Mouse (Mus musculus) embryonic facial prominence, embryonic 12.5 days (tissue): ENCODE measurements at regions not wholly inside any gene's neighbourhood (a gene's known extent, or its start where the extent isn't known, plus 50 kb on each side); places are given as distances from the start of the nearest gene placed in this dataset.

ENCODE experiments used
- ATAC-seq: fragments of 200-750 bp; cut with Nextera tagmentation; 2 replicates; pipeline ENCODE4 v1.8.0; 2017; ENCODE audit not compliant: insufficient number of reproducible peaks, insufficient read depth, low FRiP score, low TSS enrichment
- H3K27ac ChIP-seq: fragments of 300-500 bp; sonication (generic); 2 replicates; pipeline ENCODE4 v1.5.1; 2016; ENCODE audit warnings: mild to moderate bottlenecking
- H3K27me3 ChIP-seq: fragments of 300-500 bp; sonication (generic); 2 replicates; pipeline ENCODE4 v1.6.1; 2016; ENCODE audit warnings: mild to moderate bottlenecking, moderate library complexity
- H3K36me3 ChIP-seq: fragments of 300-500 bp; sonication (generic); 2 replicates; pipeline ENCODE4 v1.6.1; 2016; ENCODE audit warnings: mild to moderate bottlenecking
- H3K4me1 ChIP-seq: fragments of 300-500 bp; sonication (generic); 2 replicates; pipeline ENCODE4 v1.6.1; 2016
- H3K4me2 ChIP-seq: fragments of 300-500 bp; sonication (generic); replicated peaks from 2 replicates; pipeline ENCODE4 v1.6.1; 2016; ENCODE audit warnings: mild to moderate bottlenecking, moderate library complexity
- H3K4me3 ChIP-seq: fragments of 300-500 bp; sonication (generic); 2 replicates; pipeline ENCODE4 v1.5.1; 2016; ENCODE audit warnings: mild to moderate bottlenecking
- H3K9ac ChIP-seq: fragments of 300-500 bp; sonication (generic); 2 replicates; pipeline ENCODE4 v1.6.1; 2016; ENCODE audit warnings: mild to moderate bottlenecking, moderate library complexity
- H3K9me3 ChIP-seq: fragments of 300-500 bp; sonication (generic); 2 replicates; pipeline ENCODE4 v1.6.1; 2016; ENCODE audit warnings: mild to moderate bottlenecking, moderate library complexity
- WGBS: fragments of 180-500 bp; shearing (Covaris S2); methylation state at CpG from one replicate; pipeline ENCODE4 v1.1.7; 2016; 5-methylcytosine and 5-hydroxymethylcytosine counted together

DNA sequence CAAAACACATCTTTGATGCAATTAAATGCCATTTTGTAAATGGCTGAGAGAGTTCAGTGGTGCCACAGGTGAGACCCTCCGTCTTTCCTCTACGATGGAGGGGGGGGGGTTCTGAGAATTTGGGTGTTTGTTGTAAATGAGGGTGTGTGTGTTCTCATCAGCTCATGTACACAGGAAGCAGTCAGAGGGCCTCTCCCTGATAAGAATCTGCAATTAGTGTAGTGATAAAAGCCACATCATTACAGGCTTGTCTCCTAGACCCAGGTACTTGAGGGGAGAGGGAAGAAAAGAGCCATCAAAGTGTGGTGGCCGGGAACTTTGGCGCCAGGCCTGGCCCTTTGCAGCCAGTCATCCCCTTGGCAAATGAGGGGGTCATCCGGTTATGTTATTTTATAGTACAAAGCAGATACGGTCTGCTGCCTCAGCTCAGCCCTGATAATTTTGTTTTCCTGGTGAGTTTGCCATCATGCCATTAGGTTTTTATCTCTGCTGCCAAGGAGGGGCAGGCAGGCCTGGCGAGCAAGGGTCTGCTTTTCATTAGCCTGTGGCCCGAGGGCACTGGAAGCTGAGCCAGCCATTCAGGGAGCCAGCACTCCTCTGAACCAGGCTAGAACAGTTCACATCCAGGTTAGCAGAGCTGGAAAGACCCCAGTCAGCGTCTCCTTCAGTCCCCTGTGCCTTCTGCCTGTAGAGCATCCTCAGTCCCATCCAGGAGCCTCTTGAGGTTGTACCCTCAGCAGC is 59.7 kb downstream of the H2al1j start:
- Histone ChIP-seq H3K9me3 (no peaks in the 10 kb centered on the region), H3K4me1 (no peaks in the 10 kb centered on the region), H3K4me2 (no peak overlapping the region), H3K4me3 (no peak overlapping the region), H3K27ac (no peak overlapping the region), H3K36me3 (no peaks in the 10 kb centered on the region), H3K27me3 (peaks cover 10% of the 10 kb centered on the region), H3K9ac (no peak overlapping the region)
- no peak for ATAC-seq
- 41% methylated on average over 9 of the region's 9 CpGs for WGBS

DNA sequence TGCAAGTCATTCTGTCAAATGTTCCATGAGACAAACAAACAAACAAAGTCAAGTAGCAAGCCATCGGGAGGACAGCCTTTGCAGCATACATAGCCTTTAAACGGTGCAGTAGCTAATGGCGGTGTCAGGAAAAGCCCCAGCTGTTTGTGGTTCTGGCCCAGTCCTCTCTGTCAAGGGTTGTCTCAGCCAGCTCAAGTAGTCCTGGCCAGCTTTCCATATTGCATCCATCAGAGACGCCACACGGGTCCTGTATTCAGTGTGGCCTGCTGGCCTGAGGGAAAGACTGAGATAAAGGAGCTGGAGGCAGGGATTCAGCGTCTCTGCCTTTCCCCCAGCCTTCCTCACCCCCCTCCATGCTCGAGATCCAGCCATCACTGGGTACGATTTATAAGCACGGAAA is 61.2 kb downstream of the H2al1j start:
- H3K27ac ChIP-seq: no peak overlapping the region

DNA sequence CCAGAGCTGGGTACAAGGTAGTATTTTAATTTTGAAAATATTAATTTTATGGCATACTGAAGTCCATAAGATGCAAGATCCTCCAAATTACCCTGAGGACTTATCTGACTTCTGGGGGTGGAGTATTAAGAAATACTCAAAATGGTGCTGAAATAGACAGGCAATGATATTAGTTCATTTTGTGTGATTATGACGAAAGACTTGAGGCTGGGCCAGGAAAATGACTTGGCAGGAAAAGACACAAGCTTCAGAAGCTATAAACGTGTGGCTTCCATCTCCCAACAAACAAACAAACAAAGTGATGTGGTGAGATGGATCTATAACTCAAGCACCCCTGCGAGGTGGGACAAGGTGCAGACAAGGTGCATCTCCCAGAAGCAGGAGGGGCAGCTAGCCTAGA is 72.8 kb downstream of the H2al1j start:
- Histone ChIP-seq H3K4me2 (no peak overlapping the region), H3K36me3 (no peaks in the 10 kb centered on the region), H3K27ac (no peak overlapping the region), H3K27me3 (0 out of 2 replicates have a peak, but pooled peaks cover 7% of the 10 kb centered on the region), H3K4me3 (no peak overlapping the region), H3K4me1 (no peaks in the 10 kb centered on the region), H3K9me3 (no peaks in the 10 kb centered on the region), H3K9ac (no peak overlapping the region)
- WGBS: 88% methylated on average over 3 of the region's 3 CpGs
- no peak for ATAC-seq

More for the DNA sequence above, 61.2 kb downstream of the H2al1j start:
- Histone ChIP-seq H3K4me1 (no peaks in the 10 kb centered on the region), H3K9me3 (no peaks in the 10 kb centered on the region), H3K4me2 (no peak overlapping the region), H3K4me3 (no peak overlapping the region), H3K36me3 (no peaks in the 10 kb centered on the region), H3K27me3 (peaks cover 10% of the 10 kb centered on the region), H3K9ac (no peak overlapping the region)
- WGBS: 57% methylated on average over 9 of the region's 9 CpGs
- no peak for ATAC-seq

DNA sequence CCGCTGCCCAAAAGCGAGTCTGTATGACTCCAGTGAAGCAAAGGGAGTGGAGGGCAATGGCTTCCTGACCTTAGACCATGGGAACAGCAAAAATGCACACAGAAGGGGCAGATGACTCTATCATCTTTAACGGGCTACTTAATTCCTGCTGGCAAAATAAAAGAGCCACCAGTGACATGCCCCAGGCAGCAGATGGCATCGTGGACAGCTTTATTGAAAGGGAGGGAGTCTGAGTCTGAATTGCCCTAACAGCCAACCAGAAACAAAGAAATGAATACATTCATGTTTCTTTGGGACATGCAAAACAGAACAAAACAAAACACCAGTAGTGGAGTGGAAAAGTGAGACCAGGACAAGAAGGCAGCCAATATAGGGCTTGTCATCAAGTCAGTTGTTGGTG is 76.7 kb downstream of the H2al1j start:
- Histone ChIP-seq H3K27ac (no peak overlapping the region), H3K36me3 (no peaks in the 10 kb centered on the region), H3K4me3 (no peak overlapping the region), H3K4me1 (no peaks in the 10 kb centered on the region), H3K4me2 (no peak overlapping the region), H3K9ac (no peak overlapping the region), H3K27me3 (0 out of 2 replicates have a peak, but pooled peaks cover 5% of the 10 kb centered on the region), H3K9me3 (no peaks in the 10 kb centered on the region)
- ATAC-seq: no peak
- WGBS: 72% methylated on average over 4 of the region's 4 CpGs

DNA sequence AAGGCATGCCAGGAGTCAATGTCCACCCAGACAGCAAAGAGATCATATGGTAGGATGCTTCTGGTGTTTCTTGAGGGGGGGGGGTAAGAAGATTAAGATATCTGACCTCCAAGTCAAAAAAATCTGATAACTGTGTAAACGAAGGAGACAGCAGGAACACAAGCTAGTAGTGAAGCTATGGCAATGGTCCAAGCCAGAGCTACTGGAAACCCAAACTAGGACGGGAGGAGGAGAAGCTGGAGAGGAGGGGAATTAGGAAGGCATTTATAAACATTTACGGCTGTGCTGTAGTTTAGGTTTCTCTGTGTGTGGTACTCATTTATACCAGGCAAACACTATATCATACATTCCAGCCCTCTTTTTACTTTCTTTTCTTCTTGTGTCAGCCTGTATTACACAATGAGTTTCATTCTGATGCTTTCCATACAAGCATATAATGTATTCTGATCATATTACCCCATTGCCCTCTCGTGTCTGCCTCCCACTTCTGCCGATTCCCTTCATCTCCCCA is 84.7 kb downstream of the H2al1j start:
- WGBS: 50% methylated on average over 5 of the region's 5 CpGs

DNA sequence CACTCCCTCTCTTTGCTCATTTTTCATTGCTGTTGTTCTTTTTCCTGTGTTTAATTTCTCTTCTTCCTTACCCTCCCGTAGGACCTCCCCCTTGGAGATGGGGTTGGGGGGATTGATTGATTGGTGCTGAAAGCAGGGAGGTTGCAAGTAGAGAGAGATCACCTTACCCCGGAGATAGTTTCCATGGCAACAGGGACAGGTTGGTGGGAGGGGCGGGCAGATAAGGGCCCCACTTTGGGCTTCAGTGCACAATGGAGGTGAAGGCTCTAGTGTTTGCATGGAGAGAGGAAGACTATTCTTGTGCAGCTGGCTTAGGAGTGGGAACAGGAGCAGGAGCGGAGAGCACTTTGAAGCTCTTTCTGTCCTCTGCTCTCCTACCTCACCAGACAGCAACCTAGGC is 88.0 kb downstream of the H2al1j start:
- Histone ChIP-seq H3K9me3 (no peaks in the 10 kb centered on the region), H3K9ac (no peak overlapping the region), H3K4me2 (no peak overlapping the region), H3K27ac (no peak overlapping the region), H3K4me1 (peaks cover 20% of the 10 kb centered on the region), H3K36me3 (no peaks in the 10 kb centered on the region), H3K27me3 (peaks cover 12% of the 10 kb centered on the region; the same call in 1 of the 2 replicates), H3K4me3 (no peak overlapping the region)
- 30% methylated on average over 4 of the region's 4 CpGs for WGBS
- ATAC-seq: no peak

More for the DNA sequence above, 84.7 kb downstream of the H2al1j start:
- H3K4me1 ChIP-seq: peaks cover 9% of the 10 kb centered on the region; the same call in 1 of the 2 replicates
- no peak for ATAC-seq
- no peak overlapping the region for H3K4me3 ChIP-seq
- no peaks in the 10 kb centered on the region for H3K9me3 ChIP-seq
- no peak overlapping the region for H3K4me2 ChIP-seq
- no peak overlapping the region for H3K9ac ChIP-seq
- H3K27ac ChIP-seq: no peak overlapping the region
- H3K27me3 ChIP-seq: peaks cover 13% of the 10 kb centered on the region; the same call in 1 of the 2 replicates
- no peaks in the 10 kb centered on the region for H3K36me3 ChIP-seq

DNA sequence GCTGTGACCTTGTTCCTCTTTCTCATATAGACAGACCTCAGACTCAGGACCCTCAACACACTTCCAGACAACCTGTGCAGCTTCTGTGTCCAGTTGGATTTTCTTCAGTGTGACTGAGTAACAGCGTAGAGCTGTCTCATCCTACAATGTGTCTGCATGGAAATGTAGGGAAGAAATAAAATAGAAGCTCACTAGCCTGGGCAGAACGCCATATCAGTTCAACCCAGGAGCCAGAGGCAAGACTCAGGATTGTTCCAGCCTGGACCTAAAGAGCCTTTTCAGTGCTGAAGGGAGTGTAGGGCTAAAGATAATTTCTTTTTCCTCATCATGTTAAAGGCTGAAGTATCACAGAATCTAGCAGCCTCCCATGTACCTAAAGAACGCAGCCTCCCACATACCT is 88.9 kb downstream of the H2al1j start:
- Histone ChIP-seq H3K27ac (no peak overlapping the region), H3K27me3 (peaks cover 15% of the 10 kb centered on the region; the same call in 1 of the 2 replicates), H3K36me3 (no peaks in the 10 kb centered on the region), H3K4me3 (no peak overlapping the region), H3K4me1 (peaks cover 20% of the 10 kb centered on the region), H3K4me2 (no peak overlapping the region), H3K9me3 (no peaks in the 10 kb centered on the region), H3K9ac (no peak overlapping the region)
- WGBS: 87% methylated on average over 3 of the region's 3 CpGs
- ATAC-seq: no peak

DNA sequence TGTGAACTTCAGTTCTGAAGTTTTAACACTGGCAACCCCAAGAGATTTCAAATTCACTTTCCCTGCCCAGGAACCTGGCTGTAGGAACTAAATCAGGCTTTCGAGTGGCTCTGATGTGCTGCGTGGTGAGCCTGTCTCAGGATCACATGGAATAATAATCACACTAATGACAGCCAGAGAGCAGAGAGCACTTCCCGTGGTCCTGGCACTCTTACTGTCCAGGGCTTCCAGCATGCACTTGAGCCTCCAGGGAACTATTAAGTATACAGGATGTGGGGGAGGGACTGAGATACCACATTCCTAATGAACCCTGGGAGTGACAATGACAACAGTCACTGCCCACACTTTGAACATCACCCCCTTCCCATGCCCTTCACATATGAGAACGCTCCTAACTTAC is 90.2 kb downstream of the H2al1j start:
- 41% methylated on average over 4 of the region's 4 CpGs for WGBS
- ATAC-seq: no peak
- no peak overlapping the region for H3K9ac ChIP-seq
- H3K27me3 ChIP-seq: 0 out of 2 replicates have a peak, but pooled peaks cover 7% of the 10 kb centered on the region
- no peak overlapping the region for H3K27ac ChIP-seq
- no peaks in the 10 kb centered on the region for H3K9me3 ChIP-seq
- H3K36me3 ChIP-seq: no peaks in the 10 kb centered on the region
- H3K4me1 ChIP-seq: peaks cover 20% of the 10 kb centered on the region
- no peak overlapping the region for H3K4me3 ChIP-seq
- no peak overlapping the region for H3K4me2 ChIP-seq

DNA sequence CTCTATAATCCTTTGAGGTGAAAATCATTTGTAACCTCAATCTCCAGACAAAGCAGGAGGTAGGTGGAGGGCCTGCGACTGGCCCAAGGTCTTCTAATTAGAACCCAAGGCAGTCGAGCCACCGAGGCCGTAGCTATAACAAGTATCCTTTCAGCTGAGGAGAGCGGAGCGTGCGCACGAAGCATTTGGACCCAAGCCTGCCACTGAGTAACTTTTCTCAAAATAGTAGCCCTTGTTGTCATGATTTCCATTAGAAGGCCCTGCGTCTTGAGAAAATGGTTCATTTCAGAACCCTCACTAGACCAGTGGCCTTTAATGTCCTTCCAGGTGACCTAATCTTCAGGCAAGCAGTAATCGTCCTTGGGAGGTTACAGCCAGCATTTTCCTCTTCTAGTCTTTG is 90.6 kb downstream of the H2al1j start:
- no peak overlapping the region for H3K9ac ChIP-seq
- H3K4me1 ChIP-seq: peaks cover 20% of the 10 kb centered on the region
- no peak overlapping the region for H3K4me2 ChIP-seq
- WGBS: 75% methylated on average over 10 of the region's 10 CpGs
- no peak overlapping the region for H3K4me3 ChIP-seq
- ATAC-seq: no peak
- H3K9me3 ChIP-seq: no peaks in the 10 kb centered on the region
- 0 out of 2 replicates have a peak, but pooled peaks cover 7% of the 10 kb centered on the region for H3K27me3 ChIP-seq
- no peak overlapping the region for H3K27ac ChIP-seq
- H3K36me3 ChIP-seq: no peaks in the 10 kb centered on the region

DNA sequence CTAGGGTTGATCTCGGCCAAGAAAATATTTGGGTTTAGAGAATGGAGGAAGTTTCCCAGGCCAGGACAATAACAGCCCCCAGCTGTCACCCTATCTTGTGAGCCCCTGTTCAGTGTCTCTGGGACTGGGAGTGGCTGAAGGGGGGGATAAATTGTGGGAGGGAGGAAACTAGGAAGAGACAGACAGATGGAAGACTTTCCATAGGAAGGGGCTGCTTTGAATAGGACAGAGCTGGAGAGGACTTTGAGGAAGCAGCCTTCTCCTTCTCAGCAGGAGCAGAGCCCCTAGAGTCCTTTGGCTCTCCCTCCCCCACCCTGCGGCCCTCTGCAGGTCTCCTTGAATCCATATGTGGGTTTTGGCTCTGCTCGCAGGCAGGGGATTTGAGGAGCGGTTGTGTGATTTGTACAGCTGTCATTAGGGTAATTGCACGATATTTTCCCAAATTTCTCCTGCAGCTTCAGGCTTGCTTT is 91.6 kb downstream of the H2al1j start:
- ATAC-seq: no peak
- 29% methylated on average over 5 of the region's 5 CpGs for WGBS
- H3K4me2 ChIP-seq: no peak overlapping the region

DNA sequence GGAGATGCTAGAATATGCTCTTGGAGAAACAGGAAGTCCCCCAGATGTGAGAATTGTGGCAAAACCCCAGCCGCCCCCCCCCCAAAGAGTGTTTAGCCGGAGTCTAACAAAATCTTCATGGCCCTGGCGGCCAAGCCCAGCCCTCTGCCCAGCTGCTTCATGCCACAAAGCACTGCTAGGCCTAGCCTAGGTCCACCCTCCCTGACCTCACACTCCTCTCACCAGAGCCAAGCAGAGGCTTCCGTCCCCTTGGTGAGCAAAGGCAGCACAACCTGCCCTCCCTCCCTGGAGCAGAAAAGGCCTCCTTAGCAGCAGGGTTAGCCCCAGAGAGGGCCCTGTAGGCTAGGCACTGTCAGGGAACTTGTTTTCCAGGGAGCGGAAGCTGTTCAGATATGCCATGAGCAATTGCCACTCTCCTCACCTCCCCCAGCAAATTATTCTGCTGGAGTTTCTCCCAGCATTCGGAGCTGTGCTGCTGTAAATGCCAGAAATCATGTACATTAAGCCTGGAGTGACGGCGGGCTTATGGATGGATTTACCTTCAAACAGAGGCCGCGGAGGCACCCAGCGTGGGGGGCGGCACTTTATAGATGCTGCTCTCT is 104.9 kb downstream of the H2al1j start:
- Histone ChIP-seq H3K4me2 (no peak overlapping the region), H3K27ac (0 out of 2 replicates have a peak overlapping the region, but pooled peaks have one; percentile 57), H3K4me3 (no peak overlapping the region), H3K9me3 (no peaks in the 10 kb centered on the region), H3K4me1 (peaks cover 11% of the 10 kb centered on the region; the same call in 1 of the 2 replicates), H3K9ac (no peak overlapping the region), H3K36me3 (no peaks in the 10 kb centered on the region), H3K27me3 (peaks cover 17% of the 10 kb centered on the region; the same call in 1 of the 2 replicates)
- no peak for ATAC-seq
- WGBS: 46% methylated on average over 12 of the region's 12 CpGs

More for the DNA sequence above, 91.6 kb downstream of the H2al1j start:
- Histone ChIP-seq H3K4me3 (no peak overlapping the region), H3K27me3 (0 out of 2 replicates have a peak, but pooled peaks cover 7% of the 10 kb centered on the region), H3K4me1 (peaks cover 20% of the 10 kb centered on the region), H3K9ac (no peak overlapping the region), H3K27ac (0 out of 2 replicates have a peak overlapping the region, but pooled peaks have one; percentile 17), H3K36me3 (no peaks in the 10 kb centered on the region), H3K9me3 (no peaks in the 10 kb centered on the region)

DNA sequence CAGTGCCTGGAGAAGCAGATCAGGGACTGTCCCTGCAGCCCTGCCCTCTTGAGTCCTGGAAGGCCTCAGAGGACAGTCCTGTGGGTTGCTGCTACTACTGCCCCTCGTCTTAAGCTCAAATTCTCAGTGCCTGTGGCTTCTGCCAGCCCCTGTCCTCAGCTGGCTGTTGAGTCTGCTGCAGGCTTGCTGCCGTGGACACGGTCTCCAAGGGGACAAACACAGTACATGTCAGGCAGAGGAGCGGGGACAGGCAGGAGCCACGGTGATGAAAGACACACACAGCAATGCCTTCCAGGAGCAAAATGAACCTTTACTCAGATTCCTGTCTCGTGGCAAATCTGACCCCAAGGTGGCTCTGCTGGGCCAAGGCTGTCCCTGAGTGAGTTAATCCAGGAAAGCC is 107.7 kb downstream of the H2al1j start:
- H3K4me3 ChIP-seq: no peak overlapping the region
- H3K27ac ChIP-seq: no peak overlapping the region
- H3K9ac ChIP-seq: no peak overlapping the region
- ATAC-seq: no peak
- H3K4me2 ChIP-seq: no peak overlapping the region
- no peaks in the 10 kb centered on the region for H3K9me3 ChIP-seq
- no peaks in the 10 kb centered on the region for H3K36me3 ChIP-seq
- peaks cover 17% of the 10 kb centered on the region; the same call in 1 of the 2 replicates for H3K27me3 ChIP-seq
- H3K4me1 ChIP-seq: peaks cover 11% of the 10 kb centered on the region; the same call in 1 of the 2 replicates
- 49% methylated on average over 6 of the region's 6 CpGs for WGBS
